Mouse (Mus musculus) megakaryocyte, embryonic 14.5 days (primary cell): Measurements from ENCODE around the gene Pitpna.

Experiments used
- FLI1 ChIP-seq: IDR thresholded peaks from 2 replicates; pipeline ENCODE4 v1.6.1; 2012; ENCODE audit warnings: low read length, inconsistent platforms, mixed read lengths
- GATA1 ChIP-seq: IDR thresholded peaks from 3 replicates; pipeline ENCODE4 v1.6.1; 2012; ENCODE audit warnings: mixed read lengths, low read length, inconsistent platforms, borderline replicate concordance

GRCm38 (mm10) chr11:75668621-75669020 is 80.7 kb downstream of the Pitpna start:
- TF ChIP-seq FLI1 (no peak), GATA1 (no peak)
